Mouse (Mus musculus) thymus, postnatal 0 days (tissue): ENCODE measurements at regions not wholly inside any gene's neighbourhood (a gene's known extent, or its start where the extent isn't known, plus 50 kb on each side); places are given as distances from the start of the nearest gene placed in this dataset.
"Not testable (repeated sequence)": the region's sequence is repeated elsewhere in the genome, so short reads cannot be mapped to it uniquely, and the experiment has no call there.

Source experiments
- DNase-seq: peaks from one replicate; pipeline ENCODE4 v3.0.0-alpha.2; 2015; ENCODE audit warnings: low spot score

DNA sequence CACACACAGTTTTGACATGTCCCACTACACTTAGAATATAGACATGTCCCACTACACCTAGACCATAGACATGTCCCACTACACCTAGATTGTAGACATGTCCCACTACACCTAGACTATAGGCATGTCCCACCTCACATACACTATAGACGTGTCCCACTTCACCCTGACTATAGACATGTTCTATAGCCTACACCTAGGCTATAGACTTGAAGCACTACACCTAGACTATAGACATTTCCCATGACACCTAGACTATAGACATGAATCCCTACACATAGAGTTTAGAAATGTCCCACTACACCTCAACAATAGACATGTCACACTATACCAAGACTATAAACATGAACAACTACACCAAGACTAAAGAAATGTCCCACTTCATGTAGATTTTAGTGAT, 2580.9 kb downstream of the Gm37988 start:
- DNase-seq = no peak

DNA sequence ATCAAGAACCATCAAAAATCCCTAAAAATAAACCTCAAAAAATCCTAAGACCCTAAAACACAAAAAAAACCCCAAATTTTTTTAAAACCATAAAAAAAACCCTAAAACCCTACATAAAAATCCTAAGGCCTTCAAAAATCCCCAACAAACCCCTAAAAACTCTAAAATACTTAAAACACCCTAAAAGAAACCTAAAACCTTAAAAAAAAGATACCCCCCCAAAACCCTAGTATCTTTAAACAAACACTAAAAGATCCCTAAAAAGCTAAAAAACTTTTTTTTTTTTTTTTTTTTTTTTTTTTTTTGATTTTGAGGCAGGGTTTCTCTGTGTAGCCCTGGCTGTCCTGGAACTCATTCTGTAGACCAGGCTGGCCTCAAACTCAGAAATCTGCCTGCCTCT, 2585.8 kb downstream of the Gm37988 start:
- DNase-seq = no peak

DNA sequence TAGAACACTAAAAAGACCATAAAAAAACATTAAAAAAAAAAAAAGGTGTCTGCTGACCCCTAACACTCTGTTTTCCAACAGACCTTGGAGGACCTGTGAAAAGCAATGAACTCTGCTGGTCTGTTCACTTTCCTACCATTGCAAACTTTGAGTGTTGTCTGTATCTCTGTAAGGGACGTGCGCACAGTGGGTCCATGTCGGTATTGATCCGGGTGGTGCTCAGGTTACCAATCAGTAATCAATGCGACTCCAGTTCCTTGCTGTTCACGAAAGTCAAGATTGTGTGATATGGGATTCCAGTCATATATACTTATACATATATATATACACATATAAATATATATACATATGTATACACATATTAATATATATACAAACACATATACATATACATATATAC, 2586.5 kb downstream of the Gm37988 start:
- peak; percentile 10 for DNase-seq

DNA sequence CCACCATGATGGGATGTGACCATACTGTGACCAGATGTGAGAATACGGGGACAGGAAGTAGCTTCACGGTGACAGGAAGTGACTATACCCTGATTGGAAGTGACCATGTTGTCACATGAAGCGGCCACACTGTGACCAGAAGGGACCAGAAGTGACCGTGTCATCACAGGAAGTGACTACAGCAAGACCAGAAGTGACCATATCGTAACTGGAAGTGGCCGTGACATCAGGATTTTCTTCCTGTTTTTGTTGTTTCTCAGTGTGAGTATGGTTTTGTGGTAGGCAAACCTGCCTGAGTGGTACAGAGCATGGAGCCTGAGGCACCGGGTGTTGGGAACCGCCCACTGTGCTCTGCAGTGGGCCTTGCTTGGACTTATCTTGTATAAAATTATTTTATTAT, 2587.8 kb downstream of the Gm37988 start:
- DNase-seq = peak; percentile 37

DNA sequence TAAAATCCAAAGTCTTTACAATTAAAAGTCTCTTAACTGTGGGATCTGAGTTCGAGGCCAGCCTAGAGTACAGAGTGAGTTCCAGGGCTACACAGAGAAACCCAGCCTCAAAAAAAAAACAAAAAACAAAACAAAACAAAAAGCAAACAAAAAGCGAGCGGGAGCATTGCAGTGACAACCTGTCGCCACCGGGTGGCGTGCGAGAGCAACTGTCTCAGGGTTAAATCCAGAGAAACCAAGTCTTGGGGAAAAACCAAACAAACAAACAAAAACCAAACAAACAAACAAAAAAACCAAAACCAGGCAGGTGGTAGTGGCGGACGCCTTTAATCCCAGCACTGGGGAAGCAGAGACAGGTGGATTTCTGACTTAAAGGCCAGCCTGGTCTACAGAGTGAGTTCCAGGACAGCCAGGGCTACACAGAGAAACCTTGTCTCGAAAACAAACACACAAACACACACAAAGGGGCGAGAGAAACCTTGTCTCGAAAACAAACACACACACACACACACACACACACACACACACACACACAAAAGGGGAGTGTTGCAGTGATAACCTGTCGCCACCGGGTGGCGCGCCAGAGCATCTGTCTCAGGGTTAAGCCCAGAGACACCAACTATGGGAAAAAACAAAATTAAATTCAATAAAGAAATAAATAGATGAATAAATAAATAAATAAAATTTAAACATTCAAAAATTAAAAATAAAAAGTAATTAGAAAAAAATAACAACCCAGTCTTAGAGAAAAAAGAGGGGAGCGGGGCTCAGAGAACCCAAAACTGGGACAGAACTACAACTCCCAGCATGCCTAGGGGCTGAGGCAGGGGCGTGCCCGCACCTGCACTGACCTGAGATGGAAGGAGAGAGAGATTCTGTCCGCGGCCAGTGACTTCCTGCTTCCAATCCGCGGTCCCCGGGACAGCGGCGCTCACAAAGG, 2589.4 kb downstream of the Gm37988 start:
- peak; percentile 80 for DNase-seq

DNA sequence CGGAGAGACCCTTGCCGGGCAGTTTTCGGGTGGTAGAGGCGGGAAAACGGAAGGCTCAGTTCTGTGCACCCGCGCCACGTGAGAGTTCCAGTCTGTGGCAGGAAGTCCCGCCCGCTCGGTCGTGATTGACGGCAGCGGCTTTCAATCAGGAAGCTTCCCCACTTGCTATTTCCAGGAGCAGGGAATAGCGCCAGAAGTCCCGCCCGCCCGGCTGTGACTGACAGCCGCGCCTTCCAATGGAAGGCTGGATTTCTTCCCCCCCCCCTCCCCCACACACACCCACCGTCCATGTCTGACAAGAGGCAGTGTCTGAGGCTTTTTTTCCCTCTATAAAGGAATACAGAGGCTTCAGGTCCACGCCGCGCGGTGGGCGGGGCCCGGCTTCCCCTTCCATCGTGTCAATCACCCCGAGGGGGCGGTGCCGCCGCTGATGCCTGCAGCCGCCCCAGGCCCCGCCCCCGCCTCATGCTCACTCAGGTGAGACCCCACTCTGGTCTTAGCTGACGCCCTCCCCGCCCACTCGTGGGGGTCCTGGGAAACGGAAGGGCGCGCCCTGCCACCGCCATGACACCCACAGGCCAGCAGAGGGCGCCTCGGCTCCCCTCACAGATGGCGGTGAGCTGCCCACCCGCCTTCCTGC, 2590.2 kb downstream of the Gm37988 start:
- peak; percentile 97 for DNase-seq

GRCm38 (mm10) chr1:7398678-7399218, 2591.1 kb downstream of the Gm37988 start:
- no peak for DNase-seq

GRCm38 (mm10) chr1:7405651-7406050, 2598.0 kb downstream of the Gm37988 start:
- not testable (repeated sequence) for DNase-seq

GRCm38 (mm10) chr1:7414444-7414843, 2606.8 kb downstream of the Gm37988 start:
- no peak for DNase-seq

- no peak for DNase-seq
Observed at GRCm38 (mm10) chr1:7451660-7452155, 2644.0 kb downstream of the Gm37988 start.

DNA sequence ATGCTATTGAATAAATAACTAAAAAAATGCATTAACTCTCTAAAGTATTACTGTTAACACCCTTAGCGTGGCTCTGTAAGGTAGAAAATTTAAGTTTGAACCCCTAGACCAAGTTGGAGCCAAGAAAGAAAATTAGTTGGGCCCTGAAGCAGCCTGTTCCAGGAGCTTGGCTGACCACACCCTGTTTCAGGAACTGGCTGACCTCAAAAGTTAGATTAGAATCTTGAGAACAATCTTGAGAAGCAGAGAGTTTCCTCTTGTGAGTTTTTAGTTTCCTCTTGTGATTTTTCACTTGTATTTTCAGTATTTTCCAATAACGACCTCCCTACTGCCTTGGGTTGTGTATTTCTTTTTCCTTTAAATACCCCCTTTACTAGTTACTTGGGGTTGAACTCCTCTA, 2647.2 kb downstream of the Gm37988 start:
- no peak for DNase-seq

- DNase-seq = no peak
Observed at GRCm38 (mm10) chr1:7457895-7458294, 2650.2 kb downstream of the Gm37988 start.

- DNase-seq = no peak
Observed at GRCm38 (mm10) chr1:7494096-7494495, 2686.4 kb downstream of the Gm37988 start.

DNA sequence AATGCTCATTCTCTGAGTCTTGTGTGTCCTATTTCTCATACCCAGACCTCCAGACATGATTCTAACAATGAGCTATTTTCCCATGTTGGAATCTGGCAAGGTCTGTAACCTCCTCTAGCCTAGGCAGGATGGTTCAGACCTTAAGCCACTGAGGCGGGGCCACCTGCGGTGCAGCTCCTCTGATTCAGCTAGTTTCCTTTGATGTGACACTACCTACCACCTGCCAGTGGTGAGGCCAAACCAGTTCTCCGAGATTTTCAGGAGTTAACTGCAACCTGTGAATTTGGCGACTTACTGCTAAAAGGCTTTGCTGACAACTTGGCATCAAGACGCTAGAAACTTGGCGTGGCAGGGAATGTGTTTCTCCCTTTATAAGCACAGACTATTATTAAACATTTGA, 2691.3 kb downstream of the Gm37988 start:
- DNase-seq = no peak

DNA sequence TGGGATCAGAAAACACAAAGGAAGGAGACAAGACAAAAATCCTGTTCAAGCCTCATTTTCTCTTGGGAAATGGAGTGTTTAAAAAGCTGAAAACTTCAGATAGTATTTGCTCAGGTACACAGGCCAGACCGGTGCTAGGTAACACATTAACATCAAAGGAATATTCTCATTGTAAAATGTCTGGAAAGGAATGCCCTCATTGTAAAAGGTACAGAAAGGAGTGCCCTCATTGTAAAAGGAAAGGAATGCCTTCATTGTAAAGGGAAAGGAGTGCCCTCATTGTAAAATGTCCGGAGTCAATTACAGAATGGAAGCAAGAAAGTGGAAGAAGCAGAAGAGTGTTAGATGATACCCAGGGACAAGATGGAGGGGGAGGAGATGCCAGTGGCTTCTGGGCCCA, 2694.7 kb downstream of the Gm37988 start:
- DNase-seq = no peak

GRCm38 (mm10) chr1:7518791-7519190, 2711.1 kb downstream of the Gm37988 start:
- DNase-seq = no peak

DNA sequence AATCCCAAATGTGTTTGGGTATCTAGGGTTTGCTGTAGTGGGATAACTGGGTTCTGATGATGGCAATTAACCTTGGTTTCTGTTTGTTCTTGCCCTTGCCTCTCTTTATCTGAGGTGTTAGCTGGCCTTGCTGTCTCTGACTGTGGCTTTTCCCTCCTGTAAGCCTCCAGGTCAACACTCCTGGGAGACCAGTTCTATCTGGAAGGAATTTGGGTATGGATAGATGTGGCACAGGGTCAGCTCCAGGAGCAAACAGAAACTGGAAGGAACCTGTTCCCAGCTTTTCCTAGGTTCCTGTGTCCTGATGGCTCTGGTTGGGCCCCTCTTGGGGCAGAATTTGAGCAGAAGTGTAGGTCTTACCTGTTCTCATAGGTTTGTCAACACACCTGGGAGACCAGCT, 2725.8 kb downstream of the Gm37988 start:
- DNase-seq = no peak

DNA sequence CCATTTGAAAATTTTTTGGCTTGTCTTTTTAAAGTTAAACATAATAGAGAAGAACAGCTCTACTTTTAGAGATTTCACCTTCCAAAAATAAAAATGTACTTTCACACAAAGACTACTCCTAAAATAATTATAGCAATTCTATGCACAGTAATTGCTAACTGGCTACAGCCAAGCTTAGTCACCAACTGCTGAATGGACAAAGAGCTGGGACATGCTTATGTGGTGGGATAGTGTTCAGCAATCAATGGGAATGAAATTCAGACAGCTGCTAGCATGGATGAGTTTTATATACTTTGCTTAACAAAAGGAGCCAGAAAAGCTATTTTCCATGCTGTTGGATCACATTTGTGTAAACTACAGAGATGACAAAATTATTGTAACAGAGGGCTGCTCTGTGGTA, 2727.5 kb downstream of the Gm37988 start:
- no peak for DNase-seq

DNA sequence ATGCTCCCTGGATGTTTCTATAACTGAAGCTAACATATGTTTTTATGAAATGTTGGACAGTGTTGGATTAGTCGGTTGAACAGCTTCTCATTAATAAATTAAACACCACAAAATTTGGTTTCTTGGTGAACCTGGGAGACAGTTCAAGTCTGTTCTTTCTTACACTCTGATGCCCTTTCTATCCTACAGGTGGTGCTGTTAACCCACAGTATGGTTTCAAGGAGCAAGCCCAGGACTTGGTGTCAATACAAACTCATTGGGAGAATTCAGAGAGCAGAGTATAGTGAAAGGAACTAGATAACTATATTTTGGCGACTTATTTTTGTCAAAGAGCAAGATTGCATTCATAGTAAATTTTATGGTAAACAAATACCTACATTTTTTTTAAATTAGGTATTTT, 2735.8 kb downstream of the Gm37988 start:
- DNase-seq = no peak

DNA sequence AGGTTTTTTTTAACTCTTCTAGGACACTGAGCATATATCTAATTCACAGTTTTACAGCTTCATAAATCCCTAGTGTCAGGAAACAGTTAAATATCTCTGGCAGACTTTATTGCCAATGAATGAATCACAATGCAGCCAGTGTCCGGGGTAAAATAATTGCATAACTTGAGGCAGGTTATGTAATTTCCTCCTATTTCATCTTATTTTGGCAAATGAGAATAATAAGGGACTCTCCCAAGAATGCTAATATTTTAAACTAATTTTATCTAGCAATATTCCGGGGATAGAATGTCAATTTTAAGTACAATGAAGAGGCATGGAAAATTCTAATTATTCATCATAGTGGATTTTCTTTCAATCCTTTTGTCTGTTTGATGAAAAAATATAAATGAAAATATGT, 2740.6 kb downstream of the Gm37988 start:
- DNase-seq = no peak

GRCm38 (mm10) chr1:7574787-7575186, 2767.1 kb downstream of the Gm37988 start:
- DNase-seq = no peak

DNA sequence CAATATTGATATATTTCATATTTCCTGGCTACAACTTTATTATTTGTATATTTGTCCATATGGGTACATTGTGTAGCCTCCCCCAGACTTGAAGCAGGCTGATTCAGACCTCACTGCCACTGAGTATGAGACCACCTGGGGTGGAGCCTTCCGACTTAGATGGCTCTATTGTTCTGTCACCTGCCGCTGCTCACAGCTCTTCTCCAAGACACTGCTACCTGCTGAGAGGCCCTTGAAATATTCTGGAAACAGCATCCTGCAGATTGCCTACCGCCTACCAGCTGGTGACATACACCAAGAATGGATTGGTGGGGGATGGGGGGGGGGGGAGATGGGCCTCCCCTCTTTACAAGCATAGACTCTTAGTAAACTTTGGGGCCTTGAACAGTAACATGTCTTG, 2778.7 kb downstream of the Gm37988 start:
- DNase-seq = no peak
